Mouse (Mus musculus) WW6 (cell line): ENCODE data around the gene Gp5.

Source experiments
- DNase-seq: peaks from one replicate; pipeline ENCODE4 v3.0.0-alpha.2; 2013; ENCODE audit warnings: low read depth, low spot score

The Gp5 gene

DNA sequence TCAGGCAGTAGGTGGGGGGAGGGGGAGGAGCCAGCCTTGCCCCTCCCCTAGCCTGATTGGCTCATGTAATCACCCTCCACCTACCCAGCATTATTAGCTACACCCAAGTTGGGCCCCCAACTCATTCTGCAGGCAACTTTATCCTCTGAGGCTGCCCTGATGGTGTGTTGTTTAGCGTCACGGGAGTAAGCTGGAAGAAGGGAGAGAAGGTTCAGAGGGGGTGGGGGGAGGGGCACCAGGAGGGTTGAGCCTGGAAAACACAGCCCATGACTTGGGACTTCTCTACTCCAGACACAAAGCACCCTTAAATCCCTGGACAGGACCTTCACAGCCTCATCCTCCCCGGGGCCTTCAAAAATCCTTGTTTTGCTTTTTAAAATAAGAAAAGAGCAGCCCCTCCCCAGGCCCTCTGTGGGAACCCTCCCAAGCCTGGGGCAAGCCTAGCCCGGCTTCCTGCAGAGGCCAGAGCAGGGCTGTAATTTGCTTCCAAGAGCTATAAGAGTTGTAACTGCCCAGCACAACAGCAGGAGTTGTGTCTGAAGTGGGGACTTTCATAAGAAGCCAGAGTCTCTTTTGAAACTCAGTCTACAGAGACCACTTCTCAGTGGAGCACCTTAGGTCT, 29.8 kb downstream of the Gp5 start:
- peak; percentile 54 for DNase-seq

DNA sequence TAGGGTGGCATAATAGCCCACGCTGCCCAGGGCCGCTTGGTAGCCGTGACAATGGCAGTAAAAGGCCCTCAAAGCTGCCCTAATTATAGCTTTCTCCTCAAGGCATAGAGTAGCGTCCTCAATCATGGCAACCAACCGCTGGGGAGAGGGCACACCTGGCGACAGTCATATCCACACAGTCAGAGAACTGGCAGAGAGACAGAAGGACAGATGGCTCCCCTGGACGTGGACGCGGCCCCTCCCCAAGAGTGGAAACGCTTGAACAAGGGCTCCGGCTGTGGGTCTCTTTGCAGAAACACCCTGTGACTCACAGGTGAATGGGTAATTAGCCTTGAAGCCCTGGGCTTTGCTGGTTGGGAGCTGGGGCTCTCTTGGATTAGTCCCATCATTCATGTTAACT, 32.2 kb downstream of the Gp5 start:
- no peak for DNase-seq

DNA sequence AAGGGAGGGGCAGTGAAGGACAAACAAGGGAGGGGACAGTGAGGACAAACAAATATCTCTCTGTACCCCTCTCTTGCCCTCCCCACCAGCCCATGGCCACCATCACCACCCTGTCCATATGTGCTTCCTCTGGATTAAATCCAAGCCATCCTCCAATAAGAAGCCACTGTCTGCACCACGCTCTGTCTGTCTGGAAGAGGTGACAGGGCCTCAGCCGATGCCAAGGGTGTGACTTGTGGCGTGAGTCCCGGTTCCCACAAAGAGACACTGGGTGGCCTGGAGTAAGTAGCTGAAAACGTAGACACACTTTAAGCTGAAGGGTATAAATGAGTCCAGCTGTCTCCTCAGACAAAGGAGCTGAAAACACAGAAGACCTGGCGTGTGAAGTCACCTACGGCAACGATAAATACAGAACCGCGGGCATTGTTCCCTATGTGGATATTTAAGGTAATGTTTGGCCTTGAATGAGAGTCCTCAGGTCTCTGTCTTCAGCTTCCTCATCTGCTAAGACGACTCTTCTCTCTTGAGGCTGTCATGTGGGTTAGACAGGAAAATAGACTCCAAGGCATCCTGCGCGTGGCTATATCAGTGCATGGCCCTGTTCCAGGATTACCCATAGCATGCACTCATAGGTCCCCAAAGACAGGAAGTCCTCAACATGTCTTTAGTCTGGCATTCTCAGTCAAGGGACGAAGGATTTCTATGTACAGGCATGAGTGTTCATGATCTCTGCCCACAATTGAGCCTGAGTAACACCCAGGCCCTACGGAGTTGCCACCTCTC, 34.8 kb downstream of the Gp5 start:
- DNase-seq = no peak

DNA sequence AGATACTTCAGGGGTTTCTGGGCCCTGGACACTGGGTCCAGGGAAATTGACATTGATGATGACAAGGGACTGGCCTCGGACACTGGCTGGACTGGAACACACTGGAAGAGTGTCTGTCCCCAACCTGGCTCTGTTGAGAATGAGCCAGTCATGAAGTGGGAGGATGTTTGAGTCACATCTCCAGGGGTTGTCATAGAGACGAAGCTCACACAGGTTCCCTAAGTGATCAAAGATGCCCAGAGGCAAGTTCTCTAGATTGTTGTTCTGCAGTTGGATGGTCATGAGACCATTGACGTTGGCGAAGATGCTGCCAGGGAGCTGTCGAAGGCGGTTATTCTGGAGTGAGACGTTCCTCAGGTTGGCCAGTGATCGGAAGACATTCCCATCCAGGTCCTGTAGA, 37.5 kb downstream of the Gp5 start:
- no peak for DNase-seq

DNA sequence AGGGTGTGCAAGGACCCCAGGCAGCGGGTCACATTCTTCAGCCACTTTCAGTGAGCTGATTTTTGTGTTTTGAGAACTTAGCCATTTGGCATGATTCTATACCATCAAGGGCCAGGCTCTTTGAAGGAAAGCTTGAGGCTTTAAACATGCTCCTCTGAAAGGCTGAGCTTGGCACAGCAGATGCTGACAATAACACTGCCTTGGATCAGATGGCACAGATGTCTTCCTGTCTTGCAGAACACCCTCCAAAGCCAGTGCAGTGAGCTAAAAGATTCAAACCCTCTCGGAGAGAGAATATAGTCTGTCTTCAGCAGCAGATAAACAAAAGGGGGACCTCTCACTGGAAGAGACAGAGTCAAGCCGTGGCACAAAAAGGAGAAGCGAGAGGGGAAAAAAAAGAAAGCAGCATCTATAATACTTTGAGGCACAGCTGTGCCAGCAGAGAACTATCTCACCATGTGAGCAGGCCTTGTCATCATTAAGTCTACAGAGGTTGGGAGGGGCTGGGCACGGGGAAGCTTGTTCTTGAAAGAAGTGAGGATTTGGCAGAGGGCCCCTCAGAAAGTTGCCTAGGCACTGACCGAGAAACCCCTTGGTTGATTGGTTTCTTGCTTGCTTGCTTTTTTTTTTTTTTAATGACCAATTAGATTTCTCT, 38.5 kb downstream of the Gp5 start:
- DNase-seq = no peak

- DNase-seq = no peak
Measured at GRCm38 (mm10) chr16:30271223-30271761, 39.3 kb downstream of the Gp5 start.

DNA sequence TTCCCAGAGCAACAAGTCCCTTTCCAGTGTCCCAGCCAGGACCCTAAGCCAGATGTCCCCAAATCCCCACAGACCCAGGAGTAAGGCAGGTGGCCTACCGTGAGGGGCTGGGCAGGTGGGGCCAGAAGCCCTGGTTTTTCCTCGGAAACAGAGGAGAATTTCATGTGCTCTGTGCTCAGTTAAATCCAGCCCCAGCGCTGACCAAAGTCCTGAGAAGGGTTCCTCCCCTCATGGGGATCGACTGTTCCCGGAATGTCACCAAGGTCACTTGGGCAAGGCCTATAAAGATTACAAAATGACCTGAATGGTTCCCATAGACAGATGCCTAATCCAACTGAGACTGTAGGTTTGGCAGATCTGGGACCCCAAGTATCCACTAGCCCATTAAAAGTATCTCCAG, 43.2 kb downstream of the Gp5 start, which contains the start of gene Cpn2:
TSS of gene Cpn2 (minus strand) at position 141 of the 400 bp plus-strand sequence.
- no peak for DNase-seq

- DNase-seq = no peak
Measured at GRCm38 (mm10) chr16:30266561-30266960, 44.0 kb downstream of the Gp5 start.

DNA sequence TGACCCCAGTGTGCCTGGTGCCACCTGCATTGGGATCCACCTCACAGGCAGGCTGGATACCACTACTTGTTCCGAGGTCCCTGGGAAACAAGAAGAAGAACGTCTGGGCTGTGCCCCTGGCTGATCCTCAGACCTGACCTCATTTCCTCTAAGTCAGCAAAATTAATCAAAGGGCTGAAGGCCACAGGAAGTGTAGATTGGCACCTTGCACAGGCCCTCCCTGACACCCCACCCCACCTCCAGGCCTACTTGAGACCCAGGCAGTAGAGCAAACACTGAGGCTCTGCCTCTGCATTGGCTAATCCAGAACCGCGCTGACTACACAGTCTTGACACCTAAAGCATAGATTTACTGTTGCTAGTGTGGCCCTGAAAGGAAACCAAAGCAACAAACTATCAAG, 45.0 kb downstream of the Gp5 start:
- no peak for DNase-seq

- no peak for DNase-seq
Measured at GRCm38 (mm10) chr16:30263156-30263555, 47.4 kb downstream of the Gp5 start.

- no peak for DNase-seq
Measured at GRCm38 (mm10) chr16:30262664-30263063, 47.9 kb downstream of the Gp5 start.

- no peak for DNase-seq
Measured at GRCm38 (mm10) chr16:30262157-30262556, 48.4 kb downstream of the Gp5 start.

GRCm38 (mm10) chr16:30261341-30261740, 49.2 kb downstream of the Gp5 start:
- DNase-seq = no peak

DNA sequence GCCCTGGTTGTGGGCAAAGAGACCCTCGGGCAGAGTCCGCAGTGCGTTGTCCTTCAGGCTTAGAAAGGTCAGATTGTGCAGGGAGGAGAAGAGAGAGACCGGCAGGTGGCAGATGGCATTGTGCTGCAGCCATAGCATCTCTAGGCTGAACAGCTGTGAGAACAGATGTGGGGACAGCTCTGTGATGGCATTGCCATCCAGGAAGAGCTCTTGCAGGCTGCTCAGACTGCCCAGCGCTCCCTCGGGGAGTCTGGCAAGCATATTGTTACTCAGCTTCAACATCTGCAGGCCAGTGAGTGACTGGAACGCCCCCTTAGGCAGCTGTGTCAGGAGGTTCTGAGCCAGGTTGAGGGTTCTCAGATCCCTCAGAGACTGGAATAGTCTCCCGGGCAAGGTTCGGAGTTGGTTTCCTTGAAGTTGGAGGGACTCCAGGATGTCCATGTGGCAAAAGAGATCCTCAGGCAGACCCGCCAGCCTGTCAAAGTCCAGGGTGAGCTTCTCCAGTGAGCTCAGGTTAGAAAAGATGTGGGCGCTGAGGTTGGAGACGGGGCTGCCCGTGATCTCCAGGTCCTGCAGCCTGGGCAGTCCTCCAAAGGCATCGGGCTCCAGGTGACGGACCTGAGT, 50.5 kb downstream of the Gp5 start:
- DNase-seq = no peak

- DNase-seq = no peak
Measured at GRCm38 (mm10) chr16:30259444-30259843, 51.1 kb downstream of the Gp5 start.

DNA sequence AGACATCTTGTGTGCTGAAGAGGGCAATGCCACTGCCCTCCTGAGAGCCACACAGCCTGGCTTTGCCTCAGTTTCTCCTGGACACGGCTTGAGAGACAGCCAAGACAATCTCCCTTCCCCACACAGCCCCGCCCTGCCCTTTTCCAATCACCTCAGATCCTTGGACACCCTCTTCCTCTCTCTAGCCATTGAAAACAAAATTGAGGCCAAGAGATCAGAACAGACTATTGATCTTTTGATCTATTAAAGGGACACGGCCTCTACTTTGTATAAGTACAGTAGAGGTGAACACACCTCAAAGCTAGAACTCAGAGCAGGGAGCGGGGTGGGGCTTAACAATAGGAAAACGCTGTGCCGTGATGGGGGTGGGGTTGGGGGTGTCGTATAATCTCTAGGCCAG, 52.1 kb downstream of the Gp5 start:
- DNase-seq = no peak

GRCm38 (mm10) chr16:30257718-30258117, 52.9 kb downstream of the Gp5 start:
- DNase-seq = no peak
